ENCODE assay signal across 7 mouse cellular contexts in the genomic region with DNA sequence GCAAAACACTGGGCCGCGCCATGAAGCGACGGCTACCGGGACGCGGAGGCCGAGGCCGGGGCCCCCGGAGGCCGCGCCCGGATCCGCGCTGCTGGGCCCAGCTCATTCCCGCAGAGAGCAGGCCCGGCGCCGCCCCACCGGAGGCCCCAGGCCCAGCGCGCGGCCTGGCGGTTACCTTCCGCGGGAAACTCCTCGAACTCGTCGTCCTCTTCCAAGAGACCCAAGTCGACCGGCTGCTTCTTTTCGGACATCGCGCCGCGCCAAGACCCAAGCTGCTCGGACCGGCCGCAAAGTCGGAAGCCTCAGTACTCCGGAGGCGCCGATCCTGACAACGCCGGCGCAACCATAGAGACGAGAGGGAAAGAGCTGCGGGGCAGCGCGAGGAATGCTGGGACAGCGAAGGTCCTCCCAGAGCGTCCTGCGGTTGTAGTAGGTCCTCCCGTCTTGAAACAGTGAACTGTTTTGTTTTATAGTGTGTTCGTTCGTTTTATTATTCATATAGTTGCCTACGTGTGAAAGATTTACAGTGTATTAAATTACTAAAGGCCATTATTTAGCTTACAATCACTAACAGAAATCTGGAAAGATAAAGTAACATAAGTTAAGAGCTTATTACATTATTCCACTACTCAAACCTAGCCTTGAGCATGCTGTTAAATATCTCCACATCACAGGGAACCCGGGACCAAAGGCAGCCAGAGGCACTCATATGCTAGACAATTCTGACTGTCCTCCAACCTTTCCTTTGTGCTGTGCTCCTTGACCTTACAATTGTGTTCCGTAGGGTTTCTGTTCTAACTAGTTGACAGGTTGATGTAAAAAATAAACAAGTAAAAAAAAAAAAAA. TPM values are rescaled to one million over a fixed set of nuclear protein-coding genes. Genes with fewer than 3 reads are reported as not detected.
DNase-seq lines count a peak whose midpoint lies in the region; ATAC-seq and TF ChIP-seq lines count a peak whose summit lies in the region.

A gene (minus strand): TSS at position 360 of the 846 bp plus-strand sequence.

- TF ChIP-seq POLR2A in small intestine, adult 2 months (IDR thresholded peaks at IDR 0.05; ENCODE audit: low read depth, low read length) = peak; percentile 83

- H3K36me3 ChIP-seq in embryonic facial prominence, embryonic 10.5 days (replicated peaks) = peaks cover 13% of the 10 kb centered on the region
- no peaks in the 10 kb centered on the region for H3K36me3 ChIP-seq in intestine, postnatal 0 days (ENCODE audit: control insufficient read depth, insufficient read depth)
- H3K36me3 ChIP-seq in midbrain, embryonic 12.5 days = no peaks in the 10 kb centered on the region
- H3K36me3 ChIP-seq in small intestine, adult 2 months (ENCODE audit: control insufficient read depth, insufficient read depth, low read length) = no peaks in the 10 kb centered on the region

- DNase-seq in adrenal gland, postnatal 10 days = peak; percentile 95
- DNase-seq in embryonic facial prominence, embryonic 10.5 days (ENCODE audit: low spot score) = peak; percentile 90
- DNase-seq in gonadal fat pad, adult 2 months (ENCODE audit: low read depth) = no peak
- peak; percentile 90 for DNase-seq in left cerebral cortex, postnatal 4 days

- peak; percentile 99 for ATAC-seq in intestine, postnatal 0 days
- peak; percentile 98 for ATAC-seq in midbrain, embryonic 12.5 days (ENCODE audit: low FRiP score, low read depth)

- H3K4me3 ChIP-seq in embryonic facial prominence, embryonic 10.5 days = peak within 1 kb of the TSS; percentile 95
- peak within 1 kb of the TSS; percentile 90 for H3K4me3 ChIP-seq in intestine, postnatal 0 days (ENCODE audit: low read depth, low read length)
- H3K4me3 ChIP-seq in midbrain, embryonic 12.5 days = peak within 1 kb of the TSS; percentile 95
- peak within 1 kb of the TSS; percentile 98 for H3K4me3 ChIP-seq in small intestine, adult 2 months (ENCODE audit: low read depth, low read length)

- peak; percentile 9; the same call in 1 of the 2 replicates for TF ChIP-seq CTCF in intestine, postnatal 0 days (IDR thresholded peaks at IDR 0.05; ENCODE audit: low read depth)
- no peak for TF ChIP-seq CTCF in small intestine, adult 2 months (IDR thresholded peaks at IDR 0.05; ENCODE audit: extremely low read depth, insufficient read length, insufficient replicate concordance, low read depth, low read length)

- peaks cover 20% of the 10 kb centered on the region for H3K4me1 ChIP-seq in embryonic facial prominence, embryonic 10.5 days
- no peaks in the 10 kb centered on the region for H3K4me1 ChIP-seq in intestine, postnatal 0 days (replicated peaks; ENCODE audit: control insufficient read depth, insufficient read depth, low read length)
- H3K4me1 ChIP-seq in midbrain, embryonic 12.5 days = peaks cover 10% of the 10 kb centered on the region
- H3K4me1 ChIP-seq in small intestine, adult 2 months (ENCODE audit: control insufficient read depth, insufficient read depth, insufficient read length, low read length) = 0 out of 2 replicates have a peak, but pooled peaks cover 1% of the 10 kb centered on the region

- no peaks in the 10 kb centered on the region for H3K27me3 ChIP-seq in embryonic facial prominence, embryonic 10.5 days (replicated peaks; ENCODE audit: low read depth, poor library complexity, severe bottlenecking)
- no peaks in the 10 kb centered on the region for H3K27me3 ChIP-seq in intestine, postnatal 0 days (replicated peaks; ENCODE audit: control insufficient read depth, insufficient read depth, low read length)
- H3K27me3 ChIP-seq in midbrain, embryonic 12.5 days = no peaks in the 10 kb centered on the region
- no peaks in the 10 kb centered on the region for H3K27me3 ChIP-seq in small intestine, adult 2 months (ENCODE audit: control insufficient read depth, insufficient read depth, low read length)

- H3K27ac ChIP-seq in embryonic facial prominence, embryonic 10.5 days (replicated peaks) = peak within 1 kb of the TSS; percentile 97
- peak within 1 kb of the TSS; percentile 96 for H3K27ac ChIP-seq in intestine, postnatal 0 days (ENCODE audit: low read depth, low read length)
- peak within 1 kb of the TSS; percentile 90 for H3K27ac ChIP-seq in midbrain, embryonic 12.5 days (replicated peaks)
- H3K27ac ChIP-seq in small intestine, adult 2 months (ENCODE audit: insufficient read depth, low read depth, low read length) = peak within 1 kb of the TSS; percentile 80

- intact Hi-C loops in left cerebral cortex, postnatal 4 days (cut with DNase I) = no loop called here

- peak within 1 kb of the TSS; percentile 68 for H3K4me2 ChIP-seq in intestine, postnatal 0 days (replicated peaks; ENCODE audit: low read depth)
- peak within 1 kb of the TSS; percentile 78 for H3K4me2 ChIP-seq in midbrain, embryonic 12.5 days (replicated peaks)

- peak within 1 kb of the TSS; percentile 98 for H3K9ac ChIP-seq in intestine, postnatal 0 days (ENCODE audit: low read depth, low read length)
- H3K9ac ChIP-seq in midbrain, embryonic 12.5 days (replicated peaks) = peak within 1 kb of the TSS; percentile 97

- 2% methylated on average over 59 of the region's 59 CpGs for WGBS in embryonic facial prominence, embryonic 10.5 days
- WGBS in intestine, postnatal 0 days = 1% methylated on average over 59 of the region's 59 CpGs
- 1% methylated on average over 59 of the region's 59 CpGs for WGBS in midbrain, embryonic 12.5 days
- 1% methylated on average over 59 of the region's 59 CpGs for WGBS in small intestine, adult 2 months

- no peaks in the 10 kb centered on the region for H3K9me3 ChIP-seq in embryonic facial prominence, embryonic 10.5 days
- H3K9me3 ChIP-seq in intestine, postnatal 0 days (ENCODE audit: control insufficient read depth) = no peaks in the 10 kb centered on the region
- no peaks in the 10 kb centered on the region for H3K9me3 ChIP-seq in midbrain, embryonic 12.5 days

RNA-seq across cellular contexts. Expression of the gene that starts here (rescaled TPM):
- total RNA-seq in adrenal gland, postnatal 10 days (2021) = 10 to 100 TPM; 86.1 to 98.1 TPM
- polyA plus RNA-seq in embryonic facial prominence, embryonic 10.5 days (2016; fragmentation: Nextera tagmentation; extraction: Ambion mirVana) = 281 and 286 TPM in 2 replicates
- polyA plus RNA-seq in gonadal fat pad, adult 2 months (2012; rRNA removed) = 21.5 and 27.8 TPM in 2 replicates
- polyA plus RNA-seq in intestine, postnatal 0 days (2015; fragmentation: Nextera tagmentation; extraction: Ambion mirVana) = 211 and 215 TPM in 2 replicates
- 10 to 100 TPM; 47.4 to 54.3 TPM for total RNA-seq in left cerebral cortex, postnatal 4 days (2021)
- polyA plus RNA-seq in midbrain, embryonic 12.5 days (2016; fragmentation: Nextera tagmentation; extraction: Ambion mirVana) = 220 and 223 TPM in 2 replicates
- polyA plus RNA-seq in small intestine, adult 2 months (2012; rRNA removed) = 4.9 and 9.1 TPM in 2 replicates
